ENCODE assay signal across 18 mouse cellular contexts in genomic region chr5:67301722-67302331, GRCm38 (mm10). TPM values are rescaled to one million over a fixed set of nuclear protein-coding genes. Genes with fewer than 3 reads are reported as not detected.
DNase-seq lines count a peak whose midpoint lies in the region; ATAC-seq and TF ChIP-seq lines count a peak whose summit lies in the region.
"Had no signal": no experiment of that assay in that cellular context is flagged by ENCODE, and none has a peak within 500 bp of the region (broad histone marks: within the 10 kb centered on the region; RNA-seq: fewer than 3 reads in every experiment).

No protein-coding gene starts in this region.

- H3K4me3 ChIP-seq in kidney, embryonic 15.5 days (replicated peaks) = no peak overlapping the region
- no peak overlapping the region for H3K4me3 ChIP-seq in intestine, postnatal 0 days (ENCODE audit: low read depth, low read length)
- H3K4me3 ChIP-seq: forebrain, embryonic 15.5 days; hindbrain, embryonic 12.5 days; liver, embryonic 12.5 days; neural tube, embryonic 15.5 days had no signal

- no peaks in the 10 kb centered on the region for H3K9me3 ChIP-seq in kidney, embryonic 15.5 days (replicated peaks)
- H3K9me3 ChIP-seq in intestine, postnatal 0 days (ENCODE audit: control insufficient read depth) = no peaks in the 10 kb centered on the region
- H3K9me3 ChIP-seq: forebrain, embryonic 15.5 days; hindbrain, embryonic 12.5 days; liver, embryonic 12.5 days; neural tube, embryonic 15.5 days had no signal

- H3K9ac ChIP-seq in kidney, embryonic 15.5 days = no peak overlapping the region
- H3K9ac ChIP-seq in intestine, postnatal 0 days (ENCODE audit: low read depth, low read length) = no peak overlapping the region
- H3K9ac ChIP-seq: forebrain, embryonic 15.5 days; hindbrain, embryonic 12.5 days; liver, embryonic 12.5 days; neural tube, embryonic 15.5 days had no signal

- TF ChIP-seq CTCF in intestine, postnatal 0 days (IDR thresholded peaks at IDR 0.05; ENCODE audit: low read depth) = no peak

- H3K36me3 ChIP-seq in kidney, embryonic 15.5 days = no peaks in the 10 kb centered on the region
- no peaks in the 10 kb centered on the region for H3K36me3 ChIP-seq in intestine, postnatal 0 days (ENCODE audit: control insufficient read depth, insufficient read depth)
- H3K36me3 ChIP-seq: forebrain, embryonic 15.5 days; hindbrain, embryonic 12.5 days; neural tube, embryonic 15.5 days had no signal

- no peak overlapping the region for H3K4me2 ChIP-seq in kidney, embryonic 15.5 days
- no peak overlapping the region for H3K4me2 ChIP-seq in intestine, postnatal 0 days (replicated peaks; ENCODE audit: low read depth)
- H3K4me2 ChIP-seq: forebrain, embryonic 15.5 days; heart, embryonic 11.5 days; hindbrain, embryonic 12.5 days; liver, embryonic 12.5 days; neural tube, embryonic 15.5 days had no signal

- WGBS in kidney, embryonic 15.5 days = 78% methylated on average over 8 of the region's 8 CpGs
- WGBS in intestine, postnatal 0 days = 75% methylated on average over 8 of the region's 8 CpGs

- DNase-seq in kidney, adult 18-20 months = no peak
- DNase-seq in B cell, adult 2 months = peak; percentile 26 to 33
- DNase-seq in MEL-GATA-1-ER (ENCODE audit: extremely low read depth, low read depth) = peak; percentile 75
- DNase-seq in liver = no peak
- DNase-seq: cerebellum, adult 11-12 months; gastrocnemius, postnatal 10 days; right cerebral cortex, adult 18-20 months had no signal

- H3K27ac ChIP-seq in kidney, embryonic 15.5 days = 0 out of 2 replicates have a peak overlapping the region, but pooled peaks have one; percentile 45
- H3K27ac ChIP-seq in intestine, postnatal 0 days (ENCODE audit: low read depth, low read length) = no peak overlapping the region
- H3K27ac ChIP-seq: forebrain, embryonic 15.5 days; hindbrain, embryonic 12.5 days; liver, embryonic 12.5 days; neural tube, embryonic 15.5 days had no signal

- no peak for ATAC-seq in kidney, embryonic 15.5 days (replicated peaks; ENCODE audit: low FRiP score)
- peak; percentile 23; the same call in 1 of the 2 replicates for ATAC-seq in megakaryocyte progenitor cell, adult 5-6 weeks (replicated peaks; ENCODE audit: poor library complexity)
- ATAC-seq in intestine, postnatal 0 days = no peak
- ATAC-seq: activated CD4-positive, CD25-positive, alpha-beta regulatory T cell, adult 4 months; CD4-positive, CD25-positive, alpha-beta regulatory T cell, adult 4 months; forebrain, embryonic 15.5 days; intestine, embryonic 16.5 days; liver, embryonic 12.5 days had no signal

- H3K27me3 ChIP-seq in kidney, embryonic 15.5 days = no peaks in the 10 kb centered on the region
- no peaks in the 10 kb centered on the region for H3K27me3 ChIP-seq in intestine, postnatal 0 days (replicated peaks; ENCODE audit: control insufficient read depth, insufficient read depth, low read length)
- H3K27me3 ChIP-seq: forebrain, embryonic 15.5 days; hindbrain, embryonic 12.5 days; liver, embryonic 12.5 days; neural tube, embryonic 15.5 days had no signal

- H3K4me1 ChIP-seq in kidney, embryonic 15.5 days = 0 out of 2 replicates have a peak, but pooled peaks cover 4% of the 10 kb centered on the region
- H3K4me1 ChIP-seq in intestine, postnatal 0 days (replicated peaks; ENCODE audit: control insufficient read depth, insufficient read depth, low read length) = 0 out of 2 replicates have a peak, but pooled peaks cover 2% of the 10 kb centered on the region
- H3K4me1 ChIP-seq: hindbrain, embryonic 12.5 days had no signal

RNA-seq across cellular contexts. Expression of gene Slc30a9, which starts 4.9 kb away (rescaled TPM):
- 105 and 109 TPM in 2 replicates for polyA plus RNA-seq in kidney, embryonic 15.5 days (2015; fragmentation: Nextera tagmentation; extraction: Ambion mirVana)
- total RNA-seq in megakaryocyte progenitor cell, adult 5-6 weeks (2015) = 23.6 and 28.2 TPM in 2 replicates
- total RNA-seq in megakaryocyte progenitor cell, adult 5-6 weeks (2017) = 28.5 and 37.9 TPM in 2 replicates
- polyA plus RNA-seq in intestine, postnatal 0 days (2015; fragmentation: Nextera tagmentation; extraction: Ambion mirVana) = 74.1 and 80.0 TPM in 2 replicates

RNA-seq across cellular contexts. Expression of gene Tmem33, which starts 41.5 kb away (rescaled TPM):
- 97.9 and 111 TPM in 2 replicates for polyA plus RNA-seq in kidney, embryonic 15.5 days (2015; fragmentation: Nextera tagmentation; extraction: Ambion mirVana)
- 127 and 143 TPM in 2 replicates for total RNA-seq in megakaryocyte progenitor cell, adult 5-6 weeks (2015)
- total RNA-seq in megakaryocyte progenitor cell, adult 5-6 weeks (2017) = 47.1 and 57.8 TPM in 2 replicates
- 140 TPM in 2 replicates for polyA plus RNA-seq in intestine, postnatal 0 days (2015; fragmentation: Nextera tagmentation; extraction: Ambion mirVana)

Comparison
In these comparisons a context has a peak if more than half of its experiments do, and no peak if none do; other contexts are left out.
1. DNase-seq: peak in B cell, adult 2 months (2 of 2) and MEL-GATA-1-ER (single experiment); none in kidney, adult 18-20 months (single experiment) and liver (single experiment).